ENCODE assay signal across 8 mouse cellular contexts in the genomic region with DNA sequence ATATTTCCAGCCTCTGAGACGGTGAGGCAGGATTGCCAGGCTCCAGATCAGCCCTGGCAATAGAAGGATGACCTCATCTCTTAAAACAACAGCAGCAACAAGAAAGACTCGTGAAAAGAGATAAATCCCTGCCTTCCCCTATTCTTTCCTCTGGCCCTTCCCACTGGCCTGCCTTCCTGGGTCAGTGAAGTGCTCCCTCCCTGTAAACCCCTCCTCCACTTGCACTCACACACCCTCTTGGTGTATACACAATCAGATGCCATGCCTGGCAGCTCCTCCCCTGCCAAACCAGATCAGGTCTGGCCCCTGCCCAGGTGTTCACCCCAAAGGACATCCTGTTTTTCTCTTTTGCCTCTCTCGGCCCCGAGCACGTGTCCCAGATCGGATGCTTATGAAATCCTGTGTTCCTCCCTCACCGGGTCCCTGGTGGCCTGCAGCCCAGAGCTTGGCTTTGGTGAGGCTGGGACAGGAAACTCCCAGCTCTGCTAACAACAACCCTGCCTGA. TPM values are rescaled to one million over a fixed set of nuclear protein-coding genes. Genes with fewer than 3 reads are reported as not detected.
DNase-seq lines count a peak whose midpoint lies in the region; ATAC-seq lines count a peak whose summit lies in the region.

No protein-coding gene starts in this region.

- no peaks in the 10 kb centered on the region for H3K36me3 ChIP-seq in lung, embryonic 15.5 days
- no peaks in the 10 kb centered on the region for H3K36me3 ChIP-seq in forebrain, embryonic 12.5 days (replicated peaks)
- no peaks in the 10 kb centered on the region for H3K36me3 ChIP-seq in limb, embryonic 10.5 days

- H3K27me3 ChIP-seq in lung, embryonic 15.5 days: no peaks in the 10 kb centered on the region
- H3K27me3 ChIP-seq in forebrain, embryonic 12.5 days: 0 out of 2 replicates have a peak, but pooled peaks cover 3% of the 10 kb centered on the region
- H3K27me3 ChIP-seq in limb, embryonic 10.5 days (ENCODE audit: low read depth, poor library complexity, severe bottlenecking): no peaks in the 10 kb centered on the region

- no peaks in the 10 kb centered on the region for H3K9me3 ChIP-seq in lung, embryonic 15.5 days
- no peaks in the 10 kb centered on the region for H3K9me3 ChIP-seq in forebrain, embryonic 12.5 days
- no peaks in the 10 kb centered on the region for H3K9me3 ChIP-seq in limb, embryonic 10.5 days (replicated peaks)

- ATAC-seq in lung, embryonic 15.5 days (ENCODE audit: borderline replicate concordance, extremely low read depth, low FRiP score, low TSS enrichment): peak; percentile 43
- no peak for ATAC-seq in forebrain, embryonic 12.5 days (ENCODE audit: low FRiP score)

- no peak overlapping the region for H3K4me2 ChIP-seq in lung, embryonic 15.5 days
- H3K4me2 ChIP-seq in forebrain, embryonic 12.5 days: no peak overlapping the region

- peak; percentile 47 for DNase-seq in CD4-positive, CD25-positive, alpha-beta regulatory T cell, adult 2 months (ENCODE audit: low read depth, low spot score)
- DNase-seq in adrenal gland, postnatal 14 days: peak; percentile 89
- peak; percentile 79 to 82 for DNase-seq in heart, postnatal 10 days
- peak; percentile 11 to 13 for DNase-seq in thymus, postnatal 10 days (ENCODE audit: low spot score in 2 of 2)
- DNase-seq in cerebellum, adult 9-11 months: no peak
- DNase-seq in limb, embryonic 10.5 days (ENCODE audit: low spot score): no peak

- H3K4me1 ChIP-seq in lung, embryonic 15.5 days: peaks cover 16% of the 10 kb centered on the region
- H3K4me1 ChIP-seq in forebrain, embryonic 12.5 days: peaks cover 5% of the 10 kb centered on the region; the same call in 1 of the 2 replicates
- peaks cover 7% of the 10 kb centered on the region; the same call in 1 of the 2 replicates for H3K4me1 ChIP-seq in limb, embryonic 10.5 days

- peak overlapping the region; percentile 54 for H3K27ac ChIP-seq in lung, embryonic 15.5 days
- H3K27ac ChIP-seq in forebrain, embryonic 12.5 days: no peak overlapping the region
- H3K27ac ChIP-seq in limb, embryonic 10.5 days: no peak overlapping the region

- H3K4me3 ChIP-seq in lung, embryonic 15.5 days: no peak overlapping the region
- no peak overlapping the region for H3K4me3 ChIP-seq in forebrain, embryonic 12.5 days (replicated peaks)
- no peak overlapping the region for H3K4me3 ChIP-seq in limb, embryonic 10.5 days

- no peak overlapping the region for H3K9ac ChIP-seq in lung, embryonic 15.5 days
- H3K9ac ChIP-seq in forebrain, embryonic 12.5 days: no peak overlapping the region

- intact Hi-C loops in heart, postnatal 10 days (cut with DNase I): no loop called here

- 28% methylated on average over 7 of the region's 7 CpGs for WGBS in lung, embryonic 15.5 days
- WGBS in forebrain, embryonic 12.5 days: 57% methylated on average over 7 of the region's 7 CpGs
- 71% methylated on average over 7 of the region's 7 CpGs for WGBS in limb, embryonic 10.5 days

RNA-seq across cellular contexts. Expression of a gene that starts 16.1 kb away (rescaled TPM):
- 2.8 and 3.0 TPM in 2 replicates for total RNA-seq in adrenal gland, postnatal 14 days (2021)
- not detected for total RNA-seq in heart, postnatal 10 days (2021)
- polyA plus RNA-seq in lung, embryonic 15.5 days (2015; fragmentation: Nextera tagmentation; extraction: Ambion mirVana): 0.14 and 0.36 TPM in 2 replicates
- polyA plus RNA-seq in forebrain, embryonic 12.5 days (2016; fragmentation: Nextera tagmentation; extraction: Ambion mirVana): 11.1 and 12.4 TPM in 2 replicates
- 0.59 and 1.4 TPM in 2 replicates for polyA plus RNA-seq in limb, embryonic 10.5 days (2016; fragmentation: Nextera tagmentation; extraction: Ambion mirVana)

RNA-seq across cellular contexts. Expression of a gene that starts 16.5 kb away (rescaled TPM):
- total RNA-seq in adrenal gland, postnatal 14 days (2021): 4.5 and 6.0 TPM in 2 replicates
- total RNA-seq in heart, postnatal 10 days (2021): 1 to 10 TPM; 3.2 to 3.9 TPM
- polyA plus RNA-seq in lung, embryonic 15.5 days (2015; fragmentation: Nextera tagmentation; extraction: Ambion mirVana): 4.1 and 5.0 TPM in 2 replicates
- polyA plus RNA-seq in forebrain, embryonic 12.5 days (2016; fragmentation: Nextera tagmentation; extraction: Ambion mirVana): 1.6 and 2.8 TPM in 2 replicates
- 2.6 and 3.2 TPM in 2 replicates for polyA plus RNA-seq in limb, embryonic 10.5 days (2016; fragmentation: Nextera tagmentation; extraction: Ambion mirVana)

RNA-seq across cellular contexts. Expression of a gene that starts 27.9 kb away (rescaled TPM):
- total RNA-seq in adrenal gland, postnatal 14 days (2021): 104 and 107 TPM in 2 replicates
- 10 to 100 TPM; 72.5 to 76.8 TPM for total RNA-seq in heart, postnatal 10 days (2021)
- 89.7 and 94.4 TPM in 2 replicates for polyA plus RNA-seq in lung, embryonic 15.5 days (2015; fragmentation: Nextera tagmentation; extraction: Ambion mirVana)
- 93.1 and 98.4 TPM in 2 replicates for polyA plus RNA-seq in forebrain, embryonic 12.5 days (2016; fragmentation: Nextera tagmentation; extraction: Ambion mirVana)
- 85.8 and 92.6 TPM in 2 replicates for polyA plus RNA-seq in limb, embryonic 10.5 days (2016; fragmentation: Nextera tagmentation; extraction: Ambion mirVana)

RNA-seq across cellular contexts. Expression of a gene that starts 37.5 kb away (rescaled TPM):
- total RNA-seq in adrenal gland, postnatal 14 days (2021): 14.7 and 16.0 TPM in 2 replicates
- total RNA-seq in heart, postnatal 10 days (2021): 10 to 100 TPM; 26.3 to 37.8 TPM
- 10.5 and 11.3 TPM in 2 replicates for polyA plus RNA-seq in lung, embryonic 15.5 days (2015; fragmentation: Nextera tagmentation; extraction: Ambion mirVana)
- polyA plus RNA-seq in forebrain, embryonic 12.5 days (2016; fragmentation: Nextera tagmentation; extraction: Ambion mirVana): 16.3 and 19.3 TPM in 2 replicates
- 9.9 and 11.8 TPM in 2 replicates for polyA plus RNA-seq in limb, embryonic 10.5 days (2016; fragmentation: Nextera tagmentation; extraction: Ambion mirVana)

RNA-seq across cellular contexts. Expression of a gene that starts 54.5 kb away (rescaled TPM):
- 8.3 and 9.9 TPM in 2 replicates for total RNA-seq in adrenal gland, postnatal 14 days (2021)
- 10 to 100 TPM; 18.0 to 18.1 TPM for total RNA-seq in heart, postnatal 10 days (2021)
- 37.7 and 40.5 TPM in 2 replicates for polyA plus RNA-seq in lung, embryonic 15.5 days (2015; fragmentation: Nextera tagmentation; extraction: Ambion mirVana)
- 55.2 and 55.9 TPM in 2 replicates for polyA plus RNA-seq in forebrain, embryonic 12.5 days (2016; fragmentation: Nextera tagmentation; extraction: Ambion mirVana)
- polyA plus RNA-seq in limb, embryonic 10.5 days (2016; fragmentation: Nextera tagmentation; extraction: Ambion mirVana): 64.9 and 67.2 TPM in 2 replicates

Comparison
In these comparisons a context has a peak if more than half of its experiments do, and no peak if none do; other contexts are left out.
1. DNase-seq: peak in CD4-positive, CD25-positive, alpha-beta regulatory T cell, adult 2 months (single experiment), adrenal gland, postnatal 14 days (single experiment), heart, postnatal 10 days (2 of 2) and thymus, postnatal 10 days (2 of 2); none in cerebellum, adult 9-11 months (single experiment) and limb, embryonic 10.5 days (single experiment).